Mouse (Mus musculus) kidney, embryonic 15.5 days (tissue): ENCODE measurements around the gene Nphp1. TPM values are rescaled to one million over a fixed set of nuclear protein-coding genes. Genes with fewer than 3 reads are reported as not detected.

Experiments used
- ATAC-seq: fragments of 200-750 bp; cut with Nextera tagmentation; replicated peaks from 2 replicates; pipeline ENCODE4 v1.8.0; 2017; ENCODE audit warnings: moderate TSS enrichment; ENCODE audit not compliant: low FRiP score
- H3K27ac ChIP-seq: fragments of 300-500 bp; sonication (generic); 2 replicates; pipeline ENCODE4 v1.5.1; 2015; ENCODE audit warnings: mild to moderate bottlenecking, inconsistent platforms
- H3K27me3 ChIP-seq: fragments of 300-500 bp; sonication (generic); 2 replicates; pipeline ENCODE4 v1.6.1; 2015; ENCODE audit warnings: inconsistent platforms
- H3K36me3 ChIP-seq: fragments of 300-500 bp; sonication (generic); 2 replicates; pipeline ENCODE4 v1.6.1; 2015; ENCODE audit warnings: inconsistent platforms
- H3K4me1 ChIP-seq: fragments of 300-500 bp; sonication (generic); 2 replicates; pipeline ENCODE4 v1.6.1; 2015; ENCODE audit warnings: inconsistent platforms
- H3K4me2 ChIP-seq: fragments of 300-500 bp; sonication (generic); 2 replicates; pipeline ENCODE4 v1.6.1; 2015; ENCODE audit warnings: moderate library complexity, mild to moderate bottlenecking, inconsistent platforms
- H3K4me3 ChIP-seq: fragments of 300-500 bp; sonication (generic); replicated peaks from 2 replicates; pipeline ENCODE4 v1.5.1; 2015; ENCODE audit warnings: mild to moderate bottlenecking, inconsistent platforms
- H3K9ac ChIP-seq: fragments of 300-500 bp; sonication (generic); 2 replicates; pipeline ENCODE4 v1.6.1; 2015; ENCODE audit warnings: mild to moderate bottlenecking, inconsistent platforms
- H3K9me3 ChIP-seq: fragments of 300-500 bp; sonication (generic); replicated peaks from 2 replicates; pipeline ENCODE4 v1.6.1; 2016; ENCODE audit warnings: inconsistent platforms
- WGBS: fragments of 180-500 bp; shearing (Covaris S2); methylation state at CpG from one replicate; pipeline ENCODE4 v1.1.7; 2015; ENCODE audit warnings: mixed read lengths; 5-methylcytosine and 5-hydroxymethylcytosine counted together
- polyA plus RNA-seq: library from polyadenylated mRNA; unstranded; fragments of >200 nt; fragmentation: Nextera tagmentation; extraction: Ambion mirVana; gene quantifications from 2 replicates; pipeline ENCODE4 v1.2.1, GENCODE M21; 2015

Nphp1 gene
- polyA plus RNA-seq, 1 experiment from 2014 or later: 35.4 TPM

DNA sequence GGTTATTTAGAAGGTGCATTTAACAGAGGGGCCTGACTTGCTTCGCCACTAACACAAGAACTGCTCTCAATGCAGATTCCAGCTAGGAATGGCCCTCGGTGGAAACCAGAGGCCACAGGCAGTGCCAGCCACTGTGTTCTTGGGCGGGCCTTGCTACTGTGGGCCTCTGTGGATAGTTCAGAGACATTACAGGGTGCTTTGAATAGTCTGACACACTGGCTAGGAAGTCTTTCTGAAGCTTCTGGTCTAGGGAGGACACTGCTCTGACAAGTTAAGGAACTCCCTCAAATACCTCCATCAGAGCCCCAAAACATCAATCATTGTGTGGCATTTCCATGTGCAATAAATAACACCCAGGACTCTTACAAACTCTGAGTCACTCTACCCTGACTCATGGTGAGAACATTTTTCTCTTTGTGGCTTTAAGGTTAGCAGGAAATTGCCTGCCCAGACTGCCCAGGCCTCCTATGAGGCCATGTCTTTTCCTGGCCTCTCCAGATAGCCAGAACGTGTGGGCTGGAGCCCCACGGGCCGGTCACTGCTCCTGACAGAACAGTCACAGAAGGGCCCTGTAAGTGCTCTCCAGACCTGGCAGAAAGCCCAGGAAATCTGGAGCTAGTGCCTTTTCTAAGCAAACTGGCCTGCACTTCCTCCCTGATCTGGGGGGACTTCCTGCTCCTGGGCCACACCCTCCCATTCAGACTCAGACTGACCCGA lies 66.4 kb downstream of the Nphp1 start:
- H3K4me2 ChIP-seq: 0 out of 2 replicates have a peak overlapping the region, but pooled peaks have one; percentile 7
- 31% methylated on average over 7 of the region's 7 CpGs for WGBS
- peak overlapping the region; percentile 89 for H3K27ac ChIP-seq
- ATAC-seq: peak; percentile 84
- no peak overlapping the region for H3K9ac ChIP-seq
- no peaks in the 10 kb centered on the region for H3K9me3 ChIP-seq
- H3K4me3 ChIP-seq: no peak overlapping the region
- H3K4me1 ChIP-seq: peaks cover 22% of the 10 kb centered on the region
- H3K27me3 ChIP-seq: no peaks in the 10 kb centered on the region
- no peaks in the 10 kb centered on the region for H3K36me3 ChIP-seq

DNA sequence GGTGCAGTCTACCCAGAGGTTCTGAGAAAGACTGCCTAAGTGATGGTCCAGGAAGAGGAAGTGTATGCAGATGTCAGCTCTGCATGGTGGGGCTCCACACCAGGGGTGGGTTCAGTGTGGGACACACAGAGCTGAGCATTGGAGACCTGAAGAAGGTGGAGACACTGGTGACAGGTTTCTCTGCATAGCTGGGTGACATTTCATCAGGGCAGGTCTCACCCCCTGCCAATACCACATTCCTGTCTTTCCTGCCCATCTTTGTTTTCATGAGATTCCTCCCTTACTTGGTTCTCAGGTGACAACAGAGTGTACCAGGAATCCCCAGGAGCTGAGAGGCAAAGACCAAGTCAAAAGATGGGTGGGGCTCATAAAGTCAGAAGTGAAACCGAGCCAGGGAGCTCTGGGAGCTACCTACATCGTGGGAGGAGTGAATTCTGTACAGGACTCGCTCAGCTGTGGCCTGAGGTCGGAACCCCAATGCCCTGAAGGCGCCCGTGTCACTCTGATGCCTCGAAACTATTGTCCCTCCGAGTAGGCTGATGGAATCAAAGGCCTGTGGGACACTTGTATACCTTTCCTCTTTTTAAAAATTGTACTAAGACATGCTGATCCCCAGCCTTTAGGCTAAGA lies 69.7 kb downstream of the Nphp1 start:
- no peaks in the 10 kb centered on the region for H3K9me3 ChIP-seq
- no peaks in the 10 kb centered on the region for H3K27me3 ChIP-seq
- no peak for ATAC-seq
- no peaks in the 10 kb centered on the region for H3K36me3 ChIP-seq
- H3K9ac ChIP-seq: no peak overlapping the region
- 39% methylated on average over 8 of the region's 8 CpGs for WGBS
- peaks cover 22% of the 10 kb centered on the region for H3K4me1 ChIP-seq
- no peak overlapping the region for H3K4me3 ChIP-seq
- no peak overlapping the region for H3K4me2 ChIP-seq
- H3K27ac ChIP-seq: no peak overlapping the region

DNA sequence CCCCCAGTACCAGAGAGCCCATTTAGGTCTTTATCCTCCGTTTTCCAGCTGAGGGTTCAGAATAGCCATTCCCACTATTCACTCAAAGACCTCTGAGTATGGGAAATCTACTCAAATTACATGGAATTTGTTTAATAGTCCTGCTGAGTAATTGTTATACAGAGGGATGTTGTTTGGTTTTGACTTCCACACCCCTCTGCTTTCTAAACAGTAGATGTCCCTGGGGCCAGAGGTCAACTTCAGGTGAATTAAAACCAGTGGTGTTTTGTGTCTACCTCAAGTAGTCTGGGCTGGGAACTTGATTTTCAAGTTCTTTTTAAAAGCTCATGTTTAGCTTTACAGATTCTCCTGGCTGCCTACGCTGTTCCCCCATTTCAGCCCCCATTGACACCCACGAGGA lies 74.0 kb downstream of the Nphp1 start:
- no peak overlapping the region for H3K27ac ChIP-seq
- no peaks in the 10 kb centered on the region for H3K36me3 ChIP-seq
- no peaks in the 10 kb centered on the region for H3K27me3 ChIP-seq
- H3K4me2 ChIP-seq: no peak overlapping the region
- H3K9me3 ChIP-seq: no peaks in the 10 kb centered on the region
- no peak overlapping the region for H3K4me3 ChIP-seq
- ATAC-seq: no peak
- H3K9ac ChIP-seq: no peak overlapping the region
- WGBS: 55% methylated on average over 3 of the region's 3 CpGs
- no peaks in the 10 kb centered on the region for H3K4me1 ChIP-seq

DNA sequence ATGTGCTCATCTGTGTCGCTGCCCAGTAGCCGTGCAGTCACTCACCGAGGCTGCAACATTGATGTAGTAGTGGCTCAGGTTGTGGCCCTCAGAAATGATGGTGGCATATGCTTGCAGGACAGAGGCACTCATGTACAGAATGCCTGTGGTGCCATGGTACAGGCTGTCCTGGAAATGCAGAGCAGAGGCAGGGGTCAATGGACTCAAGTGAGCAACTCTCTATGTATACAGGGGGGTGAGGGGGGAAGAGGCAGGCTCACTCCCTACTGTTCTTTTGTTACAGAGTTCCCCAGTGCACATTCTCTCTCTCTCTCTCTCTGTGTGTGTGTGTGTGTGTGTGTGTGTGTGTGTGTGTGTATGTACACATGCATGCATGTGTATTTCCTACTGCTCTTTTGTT lies 79.9 kb downstream of the Nphp1 start:
- H3K36me3 ChIP-seq: no peaks in the 10 kb centered on the region
- H3K27ac ChIP-seq: no peak overlapping the region
- no peaks in the 10 kb centered on the region for H3K4me1 ChIP-seq
- H3K9ac ChIP-seq: no peak overlapping the region
- no peak overlapping the region for H3K4me2 ChIP-seq
- no peak for ATAC-seq
- no peaks in the 10 kb centered on the region for H3K27me3 ChIP-seq
- WGBS: 85% methylated on average over 3 of the region's 3 CpGs
- H3K9me3 ChIP-seq: no peaks in the 10 kb centered on the region
- no peak overlapping the region for H3K4me3 ChIP-seq

DNA sequence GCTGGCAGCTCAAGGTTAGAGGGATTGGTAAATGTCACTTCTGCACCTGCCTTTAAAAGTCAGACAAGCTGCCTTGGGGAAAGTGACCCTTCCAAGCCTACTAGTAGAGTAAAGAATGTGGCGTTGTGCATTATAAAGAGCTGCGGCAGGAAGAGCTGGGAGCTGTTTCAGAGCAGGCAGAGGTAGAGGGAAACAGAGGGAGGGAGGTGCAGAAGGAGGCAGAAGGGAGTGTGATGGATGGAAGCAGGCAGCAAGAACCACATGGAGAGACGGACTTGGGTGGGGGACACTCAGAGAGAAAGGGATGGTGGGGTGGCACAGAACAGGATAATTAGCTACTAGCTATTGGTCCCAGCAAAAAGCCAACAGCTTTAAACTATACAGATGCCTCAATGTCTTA lies 80.6 kb downstream of the Nphp1 start:
- Histone ChIP-seq H3K36me3 (no peaks in the 10 kb centered on the region), H3K27me3 (no peaks in the 10 kb centered on the region), H3K9ac (no peak overlapping the region), H3K4me2 (no peak overlapping the region), H3K4me1 (no peaks in the 10 kb centered on the region), H3K4me3 (no peak overlapping the region), H3K27ac (no peak overlapping the region), H3K9me3 (no peaks in the 10 kb centered on the region)
- WGBS: 38% methylated on average over 3 of the region's 3 CpGs
- ATAC-seq: no peak

DNA sequence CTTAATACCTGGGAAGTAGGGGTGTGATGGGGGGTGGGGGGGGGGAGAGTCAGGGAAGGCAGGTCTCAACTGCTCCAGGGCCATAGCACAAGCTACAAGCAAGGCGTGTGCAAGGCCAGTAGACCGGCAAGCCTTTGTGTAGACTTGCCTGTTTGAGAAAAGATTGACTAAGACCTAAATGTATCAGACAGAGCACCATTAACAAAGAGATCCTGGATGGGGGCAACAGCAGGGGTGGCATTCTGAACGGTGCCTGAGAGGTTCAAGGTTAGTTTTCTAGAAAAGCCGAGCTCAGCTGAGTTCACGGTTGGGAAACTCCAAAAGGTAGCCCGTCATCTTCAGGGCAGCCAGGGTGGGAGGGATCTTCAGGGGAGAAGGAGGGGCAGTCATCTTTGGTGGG lies 83.4 kb downstream of the Nphp1 start:
- Histone ChIP-seq H3K9ac (no peak overlapping the region), H3K4me2 (no peak overlapping the region), H3K27me3 (no peaks in the 10 kb centered on the region), H3K36me3 (no peaks in the 10 kb centered on the region), H3K27ac (no peak overlapping the region), H3K4me1 (no peaks in the 10 kb centered on the region), H3K9me3 (no peaks in the 10 kb centered on the region), H3K4me3 (no peak overlapping the region)
- 76% methylated on average over 6 of the region's 6 CpGs for WGBS
- no peak for ATAC-seq

Other genes with a start within 250 kb of the Nphp1 start
- gene Prom2, start 247.4 kb downstream of the Nphp1 start, polyA plus RNA-seq: 2.0 and 2.2 TPM in 2 replicates
- gene Zfp661, start 201.8 kb downstream of the Nphp1 start, polyA plus RNA-seq: 4.5 and 5.1 TPM in 2 replicates
- gene Mrps5, start 201.7 kb downstream of the Nphp1 start, polyA plus RNA-seq: 150 and 161 TPM in 2 replicates
- 38.4 and 47.3 TPM in 2 replicates for gene Mal, start 132.2 kb downstream of the Nphp1 start, polyA plus RNA-seq
- 3.0 and 3.4 TPM in 2 replicates for gene Mall, start 59.0 kb downstream of the Nphp1 start, polyA plus RNA-seq
- 35.9 and 38.2 TPM in 2 replicates for gene Mtln, start 3.6 kb upstream of the Nphp1 start, polyA plus RNA-seq
- 61.6 and 65.2 TPM in 2 replicates for gene Bub1, start 43.0 kb upstream of the Nphp1 start, polyA plus RNA-seq
- 0.74 and 0.78 TPM in 2 replicates for gene Acoxl, start 50.0 kb upstream of the Nphp1 start, polyA plus RNA-seq